Mouse (Mus musculus) heart, embryonic 15.5 days (tissue): ENCODE results near the gene Hnrnpa0. TPM values are rescaled to one million over a fixed set of nuclear protein-coding genes. Genes with fewer than 3 reads are reported as not detected.

Source experiments
- ATAC-seq: fragments of 200-750 bp; cut with Nextera tagmentation; replicated peaks from 2 replicates; pipeline ENCODE4 v1.8.0; 2017; ENCODE audit warnings: low read depth, moderate TSS enrichment; ENCODE audit not compliant: insufficient number of reproducible peaks, insufficient read depth, low FRiP score
- H3K27ac ChIP-seq: fragments of 300-500 bp; sonication (generic); 2 replicates; pipeline ENCODE4 v1.5.1; 2015; ENCODE audit warnings: mild to moderate bottlenecking, inconsistent platforms
- H3K27me3 ChIP-seq: fragments of 300-500 bp; sonication (generic); 2 replicates; pipeline ENCODE4 v1.6.1; 2015; ENCODE audit warnings: inconsistent platforms
- H3K36me3 ChIP-seq: fragments of 300-500 bp; sonication (generic); 2 replicates; pipeline ENCODE4 v1.6.1; 2015; ENCODE audit warnings: mild to moderate bottlenecking, inconsistent platforms
- H3K4me1 ChIP-seq: fragments of 300-500 bp; sonication (generic); replicated peaks from 2 replicates; pipeline ENCODE4 v1.6.1; 2015; ENCODE audit warnings: inconsistent platforms
- H3K4me2 ChIP-seq: fragments of 300-500 bp; sonication (generic); 2 replicates; pipeline ENCODE4 v1.6.1; 2015; ENCODE audit warnings: inconsistent platforms, mild to moderate bottlenecking, moderate library complexity
- H3K4me3 ChIP-seq: fragments of 300-500 bp; sonication (generic); 2 replicates; pipeline ENCODE4 v1.5.1; 2015; ENCODE audit warnings: mild to moderate bottlenecking, inconsistent platforms
- H3K9ac ChIP-seq: fragments of 300-500 bp; sonication (generic); 2 replicates; pipeline ENCODE4 v1.6.1; 2015; ENCODE audit warnings: mild to moderate bottlenecking, inconsistent platforms
- H3K9me3 ChIP-seq: fragments of 300-500 bp; sonication (generic); replicated peaks from 2 replicates; pipeline ENCODE4 v1.6.1; 2016; ENCODE audit warnings: inconsistent platforms
- WGBS: fragments of 180-500 bp; shearing (Covaris S2); methylation state at CpG from one replicate; pipeline ENCODE4 v1.1.7; 2015; ENCODE audit warnings: mixed read lengths; 5-methylcytosine and 5-hydroxymethylcytosine counted together
- polyA plus RNA-seq: library from polyadenylated mRNA; unstranded; fragments of >200 nt; fragmentation: Nextera tagmentation; extraction: Ambion mirVana; gene quantifications from 2 replicates; pipeline ENCODE4 v1.2.1, GENCODE M21; 2015

The Hnrnpa0 gene
- polyA plus RNA-seq, 1 experiment from 2014 or later = 21.0 TPM

DNA sequence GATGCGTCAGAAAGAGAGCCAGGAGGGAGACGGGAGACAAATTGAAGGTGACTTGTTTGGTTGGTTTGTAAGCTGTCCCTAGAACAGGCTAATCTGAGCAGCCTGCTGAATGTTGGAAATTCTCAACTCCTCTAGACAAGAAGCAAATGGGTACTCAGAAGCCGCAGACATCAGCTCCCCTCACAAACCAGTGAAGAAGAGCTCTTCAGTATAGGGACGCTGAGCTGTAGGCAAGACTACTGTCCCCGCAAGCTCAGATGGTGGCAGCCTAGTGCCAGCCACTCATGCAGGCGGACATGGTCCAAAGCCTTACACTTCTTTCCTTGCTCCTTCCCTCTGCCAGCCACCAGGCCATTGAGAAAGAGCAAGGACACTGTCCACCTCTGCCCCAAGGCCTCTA is 17.1 kb downstream of the Hnrnpa0 start:
- ATAC-seq = no peak
- Histone ChIP-seq H3K9me3 (no peaks in the 10 kb centered on the region), H3K27ac (no peak overlapping the region), H3K4me1 (peaks cover 34% of the 10 kb centered on the region), H3K36me3 (0 out of 2 replicates have a peak, but pooled peaks cover 1% of the 10 kb centered on the region), H3K4me3 (no peak overlapping the region), H3K9ac (no peak overlapping the region), H3K27me3 (no peaks in the 10 kb centered on the region), H3K4me2 (peak overlapping the region; percentile 77; the same call in 1 of the 2 replicates)
- WGBS = 90% methylated on average over 6 of the region's 6 CpGs

GRCm38 (mm10) chr13:58090643-58091042 is 37.7 kb downstream of the Hnrnpa0 start:
- no peak for ATAC-seq
- peaks cover 12% of the 10 kb centered on the region for H3K4me1 ChIP-seq
- 51% methylated on average over 8 of the region's 8 CpGs for WGBS

DNA sequence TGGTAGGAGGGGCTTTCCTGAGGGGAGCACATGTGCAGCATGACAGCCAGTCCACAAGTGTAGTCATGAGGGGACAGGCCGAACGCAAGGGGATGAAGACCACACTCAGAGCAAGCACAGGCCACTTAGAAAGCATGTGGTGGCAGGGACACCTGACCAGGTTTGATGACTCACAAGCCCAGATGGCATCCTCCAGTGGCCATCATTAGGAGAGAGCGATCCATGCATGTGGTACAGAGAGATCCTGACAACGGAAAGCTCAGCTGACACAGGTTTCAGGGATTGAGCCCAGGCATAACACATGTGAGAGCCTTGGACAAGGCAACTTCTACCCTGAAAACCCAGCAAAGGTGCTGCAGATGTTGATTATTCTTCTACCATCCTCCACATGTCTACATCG is 44.0 kb downstream of the Hnrnpa0 start:
- no peak overlapping the region for H3K27ac ChIP-seq

More at GRCm38 (mm10) chr13:58090643-58091042, 37.7 kb downstream of the Hnrnpa0 start:
- no peak overlapping the region for H3K9ac ChIP-seq
- H3K27ac ChIP-seq = no peak overlapping the region
- no peaks in the 10 kb centered on the region for H3K27me3 ChIP-seq
- H3K4me3 ChIP-seq = no peak overlapping the region
- H3K4me2 ChIP-seq = no peak overlapping the region
- H3K36me3 ChIP-seq = no peaks in the 10 kb centered on the region; the same call in 1 of the 2 replicates
- no peaks in the 10 kb centered on the region for H3K9me3 ChIP-seq

GRCm38 (mm10) chr13:58083521-58083920 is 44.8 kb downstream of the Hnrnpa0 start:
- 79% methylated on average over 11 of the region's 11 CpGs for WGBS
- Histone ChIP-seq H3K4me1 (peaks cover 15% of the 10 kb centered on the region), H3K9me3 (no peaks in the 10 kb centered on the region), H3K27ac (no peak overlapping the region), H3K4me2 (no peak overlapping the region), H3K27me3 (no peaks in the 10 kb centered on the region), H3K36me3 (no peaks in the 10 kb centered on the region; the same call in 1 of the 2 replicates), H3K4me3 (no peak overlapping the region), H3K9ac (no peak overlapping the region)
- no peak for ATAC-seq

More for the DNA sequence above, 44.0 kb downstream of the Hnrnpa0 start:
- H3K4me1 ChIP-seq = peaks cover 12% of the 10 kb centered on the region
- no peak overlapping the region for H3K4me2 ChIP-seq
- 89% methylated on average over 5 of the region's 5 CpGs for WGBS
- H3K9ac ChIP-seq = no peak overlapping the region
- H3K36me3 ChIP-seq = no peaks in the 10 kb centered on the region; the same call in 1 of the 2 replicates
- H3K27me3 ChIP-seq = no peaks in the 10 kb centered on the region
- ATAC-seq = no peak
- no peaks in the 10 kb centered on the region for H3K9me3 ChIP-seq
- no peak overlapping the region for H3K4me3 ChIP-seq

GRCm38 (mm10) chr13:58083048-58083447 is 45.3 kb downstream of the Hnrnpa0 start:
- no peaks in the 10 kb centered on the region; the same call in 1 of the 2 replicates for H3K36me3 ChIP-seq
- no peak for ATAC-seq
- H3K4me1 ChIP-seq = peaks cover 20% of the 10 kb centered on the region
- H3K9ac ChIP-seq = no peak overlapping the region
- no peaks in the 10 kb centered on the region for H3K9me3 ChIP-seq
- H3K27ac ChIP-seq = no peak overlapping the region
- H3K4me2 ChIP-seq = no peak overlapping the region
- no peaks in the 10 kb centered on the region for H3K27me3 ChIP-seq
- 50% methylated on average over 5 of the region's 5 CpGs for WGBS
- H3K4me3 ChIP-seq = no peak overlapping the region

- Histone ChIP-seq H3K9me3 (no peaks in the 10 kb centered on the region), H3K4me3 (no peak overlapping the region), H3K4me1 (peaks cover 16% of the 10 kb centered on the region), H3K36me3 (no peaks in the 10 kb centered on the region; the same call in 1 of the 2 replicates), H3K27me3 (no peaks in the 10 kb centered on the region), H3K27ac (no peak overlapping the region; the same call in 1 of the 2 replicates), H3K4me2 (no peak overlapping the region), H3K9ac (no peak overlapping the region)
- ATAC-seq = no peak
- 65% methylated on average over 5 of the region's 5 CpGs for WGBS
Measured at GRCm38 (mm10) chr13:58078361-58078760, 50.0 kb downstream of the Hnrnpa0 start.

Other genes starting within 250 kb of the Hnrnpa0 start
- gene Spock1, start 220.2 kb downstream of the Hnrnpa0 start, polyA plus RNA-seq = 0.49 and 1.5 TPM in 2 replicates
- gene Klhl3, start 15.0 kb downstream of the Hnrnpa0 start, polyA plus RNA-seq = 7.1 and 7.2 TPM in 2 replicates
- gene Idnk, start 29.1 kb upstream of the Hnrnpa0 start, polyA plus RNA-seq = 29.5 and 30.3 TPM in 2 replicates
- 68.4 and 81.4 TPM in 2 replicates for gene Ubqln1, start 87.1 kb upstream of the Hnrnpa0 start, polyA plus RNA-seq
- 22.2 and 27.4 TPM in 2 replicates for gene Gkap1, start 147.1 kb upstream of the Hnrnpa0 start, polyA plus RNA-seq
- gene Kif27, start 230.6 kb upstream of the Hnrnpa0 start, polyA plus RNA-seq = 0.37 and 0.43 TPM in 2 replicates